Mouse (Mus musculus): Measurements from ENCODE around the gene Mapkapk2. TPM values are rescaled to one million over a fixed set of nuclear protein-coding genes. Genes with fewer than 3 reads are reported as not detected.
A peak's percentile ranks its signal among the peaks of the same experiment; 100 is the strongest.

The Mapkapk2 gene
- total RNA-seq, 2 experiments from 2014 or later: 209 to 221 TPM

GRCm38 (mm10) chr1:131058431-131058830 lies 39.2 kb downstream of the Mapkapk2 start:
- intact Hi-C loops (cut with DNase I): loop anchor here (10.0 kb wide), 1 partner anchor 514 kb away; no protein-coding TSS in a partner anchor
- DNase-seq: no peak

- DNase-seq: no peak
- intact Hi-C loops (cut with DNase I): loop anchor here (5.0 to 10.0 kb wide), 2 partner anchors 67 to 509 kb away; no protein-coding TSS in a partner anchor
These were observed 43.4 kb downstream of the Mapkapk2 start for GRCm38 (mm10) chr1:131054251-131054650.

- intact Hi-C loops (cut with DNase I): loop anchor here (1.0 to 10.0 kb wide), 3 partner anchors 66 to 509 kb away; no protein-coding TSS in a partner anchor
These were observed 44.0 kb downstream of the Mapkapk2 start for GRCm38 (mm10) chr1:131053656-131054055.

GRCm38 (mm10) chr1:131053239-131053638 lies 44.4 kb downstream of the Mapkapk2 start:
- DNase-seq: peak; percentile 49 to 71
- intact Hi-C loops (cut with DNase I): loop anchor here (1.0 to 10.0 kb wide), 3 partner anchors 66 to 508 kb away; no protein-coding TSS in a partner anchor

More at GRCm38 (mm10) chr1:131053656-131054055, 44.0 kb downstream of the Mapkapk2 start:
- no peak for DNase-seq

GRCm38 (mm10) chr1:131051073-131051472 lies 46.6 kb downstream of the Mapkapk2 start:
- intact Hi-C loops (cut with DNase I): loop anchor here (5.0 to 10.0 kb wide), 2 partner anchors 64 to 506 kb away; no protein-coding TSS in a partner anchor
- peak in 1 of 2 experiments; percentile 26 for DNase-seq

- intact Hi-C loops (cut with DNase I): loop anchor here (5.0 to 10.0 kb wide), 2 partner anchors 63 to 506 kb away; no protein-coding TSS in a partner anchor
- DNase-seq: no peak
These were observed 47.0 kb downstream of the Mapkapk2 start for GRCm38 (mm10) chr1:131050617-131051016.

- intact Hi-C loops (cut with DNase I): loop anchor here (5.0 to 10.0 kb wide), 2 partner anchors 63 to 505 kb away; no protein-coding TSS in a partner anchor
- no peak for DNase-seq
These were observed 47.6 kb downstream of the Mapkapk2 start for GRCm38 (mm10) chr1:131050011-131050410.

- DNase-seq: no peak
- intact Hi-C loops (cut with DNase I): no loop called here
These were observed 48.2 kb downstream of the Mapkapk2 start for GRCm38 (mm10) chr1:131049361-131049806.

GRCm38 (mm10) chr1:131048946-131049345 lies 48.7 kb downstream of the Mapkapk2 start:
- intact Hi-C loops (cut with DNase I): no loop called here
- DNase-seq: no peak

GRCm38 (mm10) chr1:131048121-131048863 lies 49.3 kb downstream of the Mapkapk2 start:
- DNase-seq: no peak
- intact Hi-C loops (cut with DNase I): no loop called here

GRCm38 (mm10) chr1:131046607-131047006 lies 51.0 kb downstream of the Mapkapk2 start:
- intact Hi-C loops (cut with DNase I): no loop called here
- DNase-seq: no peak

GRCm38 (mm10) chr1:131045723-131046355 lies 51.8 kb downstream of the Mapkapk2 start:
- intact Hi-C loops (cut with DNase I): no loop called here

GRCm38 (mm10) chr1:131043636-131044035 lies 54.0 kb downstream of the Mapkapk2 start:
- no peak for DNase-seq
- intact Hi-C loops (cut with DNase I): no loop called here

More at GRCm38 (mm10) chr1:131045723-131046355, 51.8 kb downstream of the Mapkapk2 start:
- DNase-seq: no peak

GRCm38 (mm10) chr1:131042721-131043120 lies 54.9 kb downstream of the Mapkapk2 start:
- intact Hi-C loops (cut with DNase I): no loop called here
- DNase-seq: no peak

- intact Hi-C loops (cut with DNase I): no loop called here
- no peak for DNase-seq
These were observed 55.4 kb downstream of the Mapkapk2 start for GRCm38 (mm10) chr1:131042263-131042662.

- no peak for DNase-seq
- intact Hi-C loops (cut with DNase I): no loop called here
These were observed 58.1 kb downstream of the Mapkapk2 start for GRCm38 (mm10) chr1:131039479-131039878.

GRCm38 (mm10) chr1:131038415-131039017 lies 59.1 kb downstream of the Mapkapk2 start:
- DNase-seq: no peak
- intact Hi-C loops (cut with DNase I): no loop called here

GRCm38 (mm10) chr1:131038001-131038400 lies 59.6 kb downstream of the Mapkapk2 start:
- intact Hi-C loops (cut with DNase I): no loop called here
- DNase-seq: no peak

- intact Hi-C loops (cut with DNase I): no loop called here
- DNase-seq: no peak
These were observed 66.4 kb downstream of the Mapkapk2 start for GRCm38 (mm10) chr1:131031267-131031666.

- DNase-seq: peak in 1 of 2 experiments; percentile 29
- intact Hi-C loops (cut with DNase I): no loop called here
These were observed 67.4 kb downstream of the Mapkapk2 start for GRCm38 (mm10) chr1:131030261-131030660.

- intact Hi-C loops (cut with DNase I): no loop called here
- DNase-seq: no peak
These were observed 68.4 kb downstream of the Mapkapk2 start for GRCm38 (mm10) chr1:131029215-131029614.

All from heart, postnatal 14 days (tissue).